Mouse (Mus musculus) heart, embryonic 14.5 days (tissue): ENCODE data around the gene Ntm. TPM values are rescaled to one million over a fixed set of nuclear protein-coding genes. Genes with fewer than 3 reads are reported as not detected.

Experiments
- ATAC-seq: fragments of 200-750 bp; cut with Nextera tagmentation; 2 replicates; pipeline ENCODE4 v1.8.0; 2017; ENCODE audit warnings: low read depth, moderate TSS enrichment; ENCODE audit not compliant: insufficient number of reproducible peaks, insufficient read depth, low FRiP score
- H3K27ac ChIP-seq, 2 experiments: fragments of 200-500 bp in 1 of 2; fragments of 300-500 bp in 1 of 2; sonication (generic) in 1 of 2; replicated peaks in 1 of 2; 2 replicates each; pipeline ENCODE4 v1.5.1; 2012 to 2014; ENCODE audit warnings: low read depth in 2 of 2, low read length in 2 of 2, control low read depth in 1 of 2, mild to moderate bottlenecking in 1 of 2, mixed read lengths in 1 of 2; ENCODE audit not compliant: control insufficient read depth in 1 of 2, insufficient read depth in 1 of 2
- H3K27me3 ChIP-seq: fragments of 300-500 bp; sonication (generic); 2 replicates; pipeline ENCODE4 v1.6.1; 2014; ENCODE audit warnings: mild to moderate bottlenecking, low read length, control low read depth; ENCODE audit not compliant: control insufficient read depth, insufficient read depth
- H3K36me3 ChIP-seq: fragments of 300-500 bp; sonication (generic); 2 replicates; pipeline ENCODE4 v1.6.1; 2014; ENCODE audit warnings: mild to moderate bottlenecking, control low read depth, low read length, mixed read lengths; ENCODE audit not compliant: control insufficient read depth, insufficient read depth
- H3K4me1 ChIP-seq, 2 experiments: fragments of 200-500 bp in 1 of 2; fragments of 300-500 bp in 1 of 2; sonication (generic) in 1 of 2; 2 replicates each; pipeline ENCODE4 v1.6.1; 2012 to 2014; ENCODE audit warnings: low read length in 2 of 2, control low read depth in 1 of 2, mixed read lengths in 1 of 2; ENCODE audit not compliant: control insufficient read depth in 2 of 2, insufficient read depth in 2 of 2
- H3K4me2 ChIP-seq: fragments of 300-500 bp; sonication (generic); 2 replicates; pipeline ENCODE4 v1.6.1; 2014; ENCODE audit warnings: mild to moderate bottlenecking, low read length
- H3K4me3 ChIP-seq, 2 experiments: fragments of 200-500 bp in 1 of 2; fragments of 300-500 bp in 1 of 2; sonication (generic) in 1 of 2; 2 replicates each; pipeline ENCODE4 v1.5.1; 2012 to 2014; ENCODE audit warnings: low read length in 2 of 2, mild to moderate bottlenecking in 2 of 2, control low read depth in 1 of 2, low read depth in 1 of 2, moderate library complexity in 1 of 2; ENCODE audit not compliant: control insufficient read depth in 1 of 2, insufficient read depth in 1 of 2
- H3K9ac ChIP-seq: fragments of 300-500 bp; sonication (generic); 2 replicates; pipeline ENCODE4 v1.6.1; 2014; ENCODE audit warnings: mild to moderate bottlenecking, low read length
- H3K9me3 ChIP-seq: fragments of 300-500 bp; sonication (generic); 2 replicates; pipeline ENCODE4 v1.6.1; 2016; ENCODE audit warnings: low read length, control low read depth; ENCODE audit not compliant: control insufficient read depth
- WGBS: fragments of 180-500 bp; shearing (Covaris S2); extraction: QIAGEN DNeasy Blood & Tissue Kit; methylation state at CpG from one replicate; pipeline ENCODE4 v1.1.7; 2014; 5-methylcytosine and 5-hydroxymethylcytosine counted together
- polyA plus RNA-seq: library from polyadenylated mRNA; unstranded; fragments of >200 nt; fragmentation: Nextera tagmentation; extraction: Ambion mirVana; gene quantifications from 2 replicates; pipeline ENCODE4 v1.2.1, GENCODE M21; 2014

Ntm gene
- polyA plus RNA-seq, 1 experiment from 2014 or later, result 44.4 TPM

- H3K4me2 ChIP-seq, result no peak overlapping the region
- H3K27ac ChIP-seq, result no peak overlapping the region
- no peak for ATAC-seq
- 53% methylated on average over 11 of the region's 11 CpGs for WGBS
- H3K9ac ChIP-seq, result no peak overlapping the region
- no peaks in the 10 kb centered on the region for H3K36me3 ChIP-seq
- H3K27me3 ChIP-seq, result no peaks in the 10 kb centered on the region
- peaks cover 0 to 5% of the 10 kb centered on the region in 2 experiments; a peak in 2 of 4 replicates for H3K4me1 ChIP-seq
- no peaks in the 10 kb centered on the region for H3K9me3 ChIP-seq
- H3K4me3 ChIP-seq, result no peak overlapping the region
Measured at GRCm38 (mm10) chr9:29220493-29220892, 742.4 kb downstream of the Ntm start.

DNA sequence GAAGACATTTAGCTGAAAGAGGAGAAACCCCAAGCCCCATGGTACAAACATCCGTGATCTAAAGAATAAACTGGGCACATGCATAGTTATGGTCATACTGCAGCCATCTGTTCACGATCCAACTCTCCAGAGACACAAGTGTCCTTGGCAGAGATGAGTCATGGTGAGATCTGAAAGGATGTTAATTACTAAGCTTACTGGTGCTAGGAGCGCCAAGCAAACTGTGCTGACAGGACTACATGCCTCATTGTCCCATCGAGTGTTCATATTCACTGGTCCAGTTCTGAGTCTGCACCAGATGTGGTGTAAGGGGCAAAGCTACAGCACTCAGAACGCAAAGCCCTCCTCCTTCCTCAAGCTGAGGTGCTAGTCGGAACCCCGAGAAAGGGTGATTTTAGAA, 745.0 kb downstream of the Ntm start:
- ATAC-seq, result no peak
- H3K36me3 ChIP-seq, result no peaks in the 10 kb centered on the region
- H3K27ac ChIP-seq, result no peak overlapping the region
- WGBS, result 82% methylated on average over 7 of the region's 7 CpGs
- H3K4me1 ChIP-seq, result peaks cover 0 to 4% of the 10 kb centered on the region in 2 experiments; a peak in 1 of 4 replicates
- H3K4me2 ChIP-seq, result no peak overlapping the region
- no peaks in the 10 kb centered on the region for H3K27me3 ChIP-seq
- no peak overlapping the region for H3K4me3 ChIP-seq
- no peaks in the 10 kb centered on the region for H3K9me3 ChIP-seq
- no peak overlapping the region for H3K9ac ChIP-seq

- no peaks in the 10 kb centered on the region for H3K9me3 ChIP-seq
- WGBS, result 84% methylated on average over 8 of the region's 8 CpGs
- no peak for ATAC-seq
- peaks cover 0 to 2% of the 10 kb centered on the region in 2 experiments; a peak in 1 of 4 replicates for H3K4me1 ChIP-seq
- H3K4me2 ChIP-seq, result no peak overlapping the region
- H3K27ac ChIP-seq, result no peak overlapping the region
- no peak overlapping the region for H3K4me3 ChIP-seq
- H3K27me3 ChIP-seq, result no peaks in the 10 kb centered on the region
- H3K9ac ChIP-seq, result no peak overlapping the region
- no peaks in the 10 kb centered on the region for H3K36me3 ChIP-seq
Measured at GRCm38 (mm10) chr9:29216528-29216927, 746.4 kb downstream of the Ntm start.

DNA sequence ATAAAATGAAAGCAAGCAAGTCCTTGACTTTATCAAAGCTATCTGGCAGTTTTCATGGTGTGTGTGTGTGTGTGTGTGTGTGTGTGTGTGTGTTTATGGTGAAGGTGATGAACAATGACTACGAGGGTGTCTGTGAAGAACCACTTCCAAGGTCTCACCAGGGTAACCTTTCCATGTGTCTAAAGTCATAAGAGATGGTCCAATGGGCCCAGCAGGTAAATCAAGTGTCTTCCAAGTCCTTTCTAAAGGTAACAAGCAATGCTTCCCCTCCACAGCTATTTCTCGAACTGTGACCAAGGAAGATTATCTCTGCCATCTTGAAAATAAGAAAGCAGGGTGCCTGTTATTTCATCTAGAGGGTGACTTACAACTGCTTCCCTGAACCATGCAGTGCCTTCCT, 747.1 kb downstream of the Ntm start:
- Histone ChIP-seq H3K27ac (no peak overlapping the region), H3K9ac (no peak overlapping the region), H3K36me3 (no peaks in the 10 kb centered on the region), H3K4me2 (no peak overlapping the region), H3K27me3 (no peaks in the 10 kb centered on the region), H3K4me1 (peaks cover 2 to 5% of the 10 kb centered on the region in 2 experiments; a peak in 1 of 4 replicates), H3K9me3 (no peaks in the 10 kb centered on the region), H3K4me3 (no peak overlapping the region)
- 82% methylated on average over 2 of the region's 2 CpGs for WGBS
- no peak for ATAC-seq

DNA sequence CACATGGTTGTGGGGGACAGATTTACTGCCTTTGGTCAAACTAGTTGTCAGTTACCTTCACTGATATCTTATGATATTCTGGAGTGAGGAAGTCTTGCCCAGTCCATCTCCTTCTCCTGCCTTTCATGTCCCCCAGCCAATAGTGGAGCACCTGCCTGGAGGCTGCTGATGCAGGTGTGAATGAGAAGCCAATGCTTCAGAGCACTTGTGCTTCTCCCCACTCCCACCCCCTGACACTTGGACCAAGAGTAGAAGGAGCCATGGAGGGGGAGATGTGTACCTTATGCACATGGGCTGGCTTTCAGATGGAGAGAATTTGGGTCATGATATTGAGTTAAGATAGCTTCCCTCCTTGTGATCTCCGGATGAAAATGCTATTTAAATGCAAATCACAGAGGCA, 747.7 kb downstream of the Ntm start:
- Histone ChIP-seq H3K4me3 (no peak overlapping the region), H3K27me3 (no peaks in the 10 kb centered on the region), H3K4me2 (no peak overlapping the region), H3K4me1 (peaks cover 2 to 5% of the 10 kb centered on the region in 2 experiments; a peak in 1 of 4 replicates), H3K36me3 (no peaks in the 10 kb centered on the region), H3K27ac (no peak overlapping the region), H3K9me3 (no peaks in the 10 kb centered on the region), H3K9ac (no peak overlapping the region)
- 86% methylated on average over 1 of the region's 1 CpGs for WGBS
- no peak for ATAC-seq

DNA sequence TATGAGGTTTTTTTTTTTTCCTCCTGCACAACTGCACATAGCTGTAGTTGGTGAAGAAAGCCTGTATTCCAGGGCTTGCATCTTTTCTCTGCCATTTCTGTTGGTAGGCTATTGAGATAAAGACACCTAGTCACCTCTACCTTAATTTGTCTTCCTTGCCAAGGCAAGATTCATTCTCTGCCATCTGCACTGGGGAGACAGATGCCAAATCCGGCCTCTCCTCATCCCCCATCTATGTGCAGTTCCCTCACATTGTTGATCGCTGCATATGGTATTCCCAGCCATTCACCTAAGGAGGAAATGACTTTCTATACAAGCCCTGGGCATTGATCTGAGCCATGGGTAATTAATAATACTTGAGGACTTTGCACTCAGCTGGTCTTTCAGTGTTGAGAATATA, 753.7 kb downstream of the Ntm start:
- H3K9ac ChIP-seq, result no peak overlapping the region
- 88% methylated on average over 2 of the region's 2 CpGs for WGBS
- H3K36me3 ChIP-seq, result no peaks in the 10 kb centered on the region
- H3K4me2 ChIP-seq, result no peak overlapping the region
- H3K9me3 ChIP-seq, result no peaks in the 10 kb centered on the region
- no peak overlapping the region for H3K4me3 ChIP-seq
- no peaks in the 10 kb centered on the region for H3K27me3 ChIP-seq
- H3K4me1 ChIP-seq, result peaks cover 11 to 18% of the 10 kb centered on the region in 2 experiments
- ATAC-seq, result no peak
- no peak overlapping the region for H3K27ac ChIP-seq

DNA sequence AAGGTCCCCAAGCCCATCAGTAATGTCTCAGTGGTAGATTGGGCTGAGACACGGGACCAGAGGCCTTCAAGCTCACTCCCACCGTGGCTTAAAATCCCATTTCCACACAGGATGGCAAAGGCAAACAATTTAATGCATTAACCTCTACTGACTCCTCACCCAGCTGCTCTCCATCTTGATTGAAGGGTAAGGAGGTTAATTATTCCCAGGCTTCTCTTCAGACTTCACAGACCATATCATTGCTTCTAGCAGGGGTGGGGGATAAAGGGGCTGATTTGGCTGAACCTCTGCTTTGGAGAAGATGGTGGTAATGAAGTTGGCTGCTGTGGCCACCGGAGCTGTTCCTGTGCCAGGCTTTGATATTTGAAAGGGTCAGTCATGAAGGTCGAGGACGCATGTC, 754.8 kb downstream of the Ntm start:
- 81% methylated on average over 5 of the region's 5 CpGs for WGBS
- H3K4me2 ChIP-seq, result no peak overlapping the region
- H3K4me3 ChIP-seq, result no peak overlapping the region
- no peak for ATAC-seq
- no peaks in the 10 kb centered on the region for H3K36me3 ChIP-seq
- no peaks in the 10 kb centered on the region for H3K27me3 ChIP-seq
- no peaks in the 10 kb centered on the region for H3K9me3 ChIP-seq
- no peak overlapping the region for H3K9ac ChIP-seq
- no peak overlapping the region for H3K27ac ChIP-seq
- peaks cover 11 to 18% of the 10 kb centered on the region in 2 experiments for H3K4me1 ChIP-seq

DNA sequence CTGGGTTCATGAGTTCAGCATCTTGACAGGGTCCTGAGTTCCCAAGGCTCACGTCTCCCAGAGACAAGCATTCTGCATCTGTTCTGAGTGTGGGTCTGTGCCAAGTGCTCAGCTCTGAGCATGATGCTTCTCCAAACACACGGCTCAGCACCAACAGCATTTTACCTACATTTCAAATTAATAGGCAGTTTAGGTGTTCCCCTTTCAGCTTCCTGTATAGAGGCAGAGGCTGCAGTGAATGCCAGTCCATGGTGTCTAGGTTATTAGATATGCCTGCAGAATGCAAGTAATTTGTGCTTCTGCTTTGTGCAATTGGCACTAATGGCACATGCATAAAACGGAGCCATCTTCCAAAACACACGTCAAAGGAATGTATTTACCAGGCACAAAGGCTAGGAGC, 757.3 kb downstream of the Ntm start:
- Histone ChIP-seq H3K4me3 (no peak overlapping the region), H3K27me3 (no peaks in the 10 kb centered on the region), H3K4me2 (no peak overlapping the region), H3K9ac (no peak overlapping the region), H3K4me1 (peaks cover 25 to 34% of the 10 kb centered on the region in 2 experiments), H3K9me3 (no peaks in the 10 kb centered on the region), H3K27ac (peak overlapping the region in 1 of 2 experiments; percentile 31; a peak in 1 of 4 replicates), H3K36me3 (no peaks in the 10 kb centered on the region)
- no peak for ATAC-seq
- 41% methylated on average over 4 of the region's 4 CpGs for WGBS
